Mouse (Mus musculus) cortical plate, adult 2 months (tissue): ENCODE measurements around the gene Col19a1.

Experiments used
- CTCF ChIP-seq: fragments of 200-500 bp; IDR thresholded peaks from 2 replicates; pipeline ENCODE4 v1.5.1; 2011; ENCODE audit warnings: mild to moderate bottlenecking, control low read depth, low read length; ENCODE audit not compliant: insufficient read depth; ENCODE audit errors: extremely low read depth
- POLR2A ChIP-seq: fragments of 200-500 bp; IDR thresholded peaks from 2 replicates; pipeline ENCODE4 v1.6.1; 2011; ENCODE audit warnings: mild to moderate bottlenecking, low read length, control low read depth; ENCODE audit not compliant: insufficient read depth; ENCODE audit errors: extremely low read depth

DNA sequence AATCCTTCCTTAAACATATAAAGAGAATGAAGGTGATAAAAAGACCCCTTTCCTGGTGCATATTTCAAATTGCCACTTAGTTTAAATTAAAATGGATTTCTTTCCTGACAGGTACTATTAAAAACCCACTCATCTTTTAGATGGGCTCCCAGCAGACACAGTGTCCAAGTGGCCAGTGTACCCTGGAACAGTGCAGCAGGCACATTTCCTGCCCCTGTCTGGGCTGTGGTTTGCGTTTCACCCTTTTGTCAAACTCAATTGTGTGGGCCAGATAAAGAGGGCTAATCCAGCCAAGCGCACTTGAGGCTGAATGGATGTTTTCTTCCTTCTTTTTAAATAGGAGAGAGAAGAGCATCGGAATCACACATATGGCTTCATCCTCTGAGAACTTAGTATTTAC is 320.2 kb downstream of the Col19a1 start:
- TF ChIP-seq POLR2A = no peak
- no peak for TF ChIP-seq CTCF
